Mouse (Mus musculus): ENCODE measurements around the gene Dennd6b.

Gene Dennd6b

DNA sequence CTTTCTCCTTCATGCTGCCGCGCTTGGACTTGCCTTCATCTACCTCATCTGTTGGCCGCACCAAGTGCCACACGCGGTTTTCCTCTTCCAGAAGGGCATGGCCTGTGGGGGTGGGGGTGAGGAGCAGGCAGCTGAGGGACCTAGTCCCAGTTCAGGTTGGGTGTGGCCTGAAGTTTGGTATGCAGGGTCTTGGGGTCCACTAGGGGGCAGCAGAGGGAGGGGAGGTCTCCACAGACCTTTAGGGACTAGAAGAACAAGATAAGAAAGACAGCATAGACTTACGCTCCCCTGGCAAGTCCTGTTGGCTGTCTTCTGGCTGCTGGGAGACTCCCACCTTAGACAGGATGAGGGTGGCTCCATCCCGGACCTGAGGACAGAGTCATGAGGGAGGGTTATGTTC, 38.3 kb downstream of the Dennd6b start:
- peak; percentile 36 for DNase-seq (ENCODE audit: low spot score)

DNA sequence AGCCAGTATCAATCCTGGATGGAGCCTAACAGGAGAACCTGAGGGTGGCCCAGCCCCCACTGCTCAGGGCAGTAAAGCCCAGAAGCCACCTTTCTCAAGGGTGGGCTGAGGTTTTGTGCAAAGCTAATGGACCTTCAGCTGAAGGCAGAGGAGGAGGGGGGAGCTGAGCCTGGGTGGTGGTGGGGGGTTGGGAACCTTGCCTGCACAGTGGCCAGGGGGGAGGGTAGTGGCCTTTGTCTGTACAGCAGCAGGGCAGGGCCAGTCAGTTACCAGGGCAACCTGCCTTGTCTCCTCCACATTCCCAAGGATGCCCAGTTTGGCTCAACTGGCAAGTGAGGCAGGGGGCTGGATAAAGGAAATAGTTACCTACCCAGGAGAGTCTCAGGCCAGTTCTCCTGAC, 44.0 kb downstream of the Dennd6b start:
- DNase-seq (ENCODE audit: low spot score): no peak

DNA sequence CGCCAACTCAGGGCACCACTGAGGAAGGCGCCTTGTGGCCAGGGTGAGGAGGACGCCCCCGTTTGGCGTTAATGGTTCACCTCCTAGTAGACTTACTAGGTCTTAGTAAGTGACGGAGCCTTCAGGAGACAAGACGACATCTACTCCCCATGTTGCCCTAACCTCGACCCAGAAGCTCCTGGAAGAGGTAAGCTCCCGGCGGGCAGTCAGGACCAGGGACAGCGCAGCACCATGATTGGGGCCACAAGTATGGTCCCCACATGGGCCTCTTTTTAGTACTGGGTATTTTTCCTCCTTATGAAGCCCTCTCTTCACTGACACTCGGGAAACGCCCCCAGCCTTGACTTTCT, 46.3 kb downstream of the Dennd6b start:
- DNase-seq (ENCODE audit: low spot score): no peak

DNA sequence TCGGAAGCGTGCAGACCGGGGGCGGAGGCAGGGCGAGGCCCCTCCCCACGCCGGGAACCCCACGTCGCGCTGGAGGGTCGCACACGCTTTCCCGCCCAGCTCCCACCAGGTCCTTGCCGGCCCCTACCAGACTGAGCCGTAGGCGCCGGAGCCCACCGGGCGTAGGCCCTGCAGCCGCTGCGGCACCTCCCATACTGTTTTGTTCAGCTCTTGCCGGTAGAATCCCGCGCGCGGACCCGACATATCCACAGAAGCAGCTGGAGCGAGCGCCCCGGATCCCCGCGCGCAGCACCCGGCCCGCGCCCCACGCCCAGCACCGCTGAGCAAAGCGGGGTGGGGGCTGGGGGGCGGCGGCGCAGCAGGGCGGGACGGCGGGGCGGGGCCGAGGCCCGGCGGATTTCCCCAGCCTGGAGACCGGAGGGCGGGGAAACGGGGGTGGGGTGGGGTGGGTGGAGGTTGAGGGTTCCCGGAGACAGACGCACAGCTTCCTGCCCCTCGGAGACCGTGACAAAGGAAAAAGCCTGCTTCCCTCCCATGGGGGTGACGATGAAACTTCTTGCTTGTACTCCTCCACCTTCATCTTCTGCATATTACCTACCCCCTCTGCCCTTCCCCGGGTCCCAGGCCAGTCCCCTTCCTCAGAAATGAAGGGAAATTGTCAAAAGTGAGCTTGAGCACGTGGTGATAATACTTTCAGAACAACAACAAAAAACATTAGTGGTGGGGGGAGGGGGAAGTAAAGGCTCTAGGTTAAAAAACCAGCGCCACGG, 46.8 kb downstream of the Dennd6b start, which contains the start of gene Mapk11:
Gene Mapk11, minus strand, starts transcription at position 358 of the 770 bp plus-strand sequence.
- DNase-seq (ENCODE audit: low spot score): no peak

DNA sequence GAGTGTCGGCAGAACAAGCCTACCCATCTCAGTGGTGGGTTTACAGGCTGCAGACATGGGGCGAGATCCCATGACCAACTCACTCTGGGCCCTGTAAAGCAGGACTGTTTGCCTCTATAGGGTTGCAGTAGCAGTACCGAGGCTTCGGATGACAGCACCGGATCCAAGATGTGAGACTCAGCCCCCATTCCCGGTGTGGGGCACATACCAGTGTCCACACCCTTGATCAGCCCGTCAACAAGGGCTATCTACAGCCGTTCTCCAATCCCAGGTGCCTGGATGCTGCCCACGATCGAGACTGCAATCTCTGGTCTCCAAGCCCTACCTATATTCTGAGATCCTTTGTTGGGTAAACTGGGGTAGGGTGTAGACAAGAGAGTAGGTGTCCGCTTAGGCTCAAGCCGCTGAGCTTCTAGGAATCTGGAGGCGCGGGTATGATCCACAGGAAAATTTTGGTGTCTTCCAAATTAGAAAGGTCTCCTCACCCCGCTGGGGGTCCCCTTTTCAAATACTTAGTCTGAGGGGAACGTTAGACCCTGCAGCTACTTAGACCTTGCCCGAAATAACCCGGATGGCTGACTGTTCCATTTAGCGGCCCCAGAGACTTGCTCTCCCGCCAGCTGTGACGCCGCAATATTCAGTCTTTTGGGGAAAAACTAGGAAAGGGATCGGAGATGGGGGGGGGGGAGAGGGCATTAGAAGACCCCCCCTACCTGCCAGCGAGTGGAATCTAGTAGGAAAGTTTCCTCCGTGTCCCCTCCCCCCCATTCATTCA, 47.6 kb downstream of the Dennd6b start:
- DNase-seq (ENCODE audit: low spot score): no peak

DNA sequence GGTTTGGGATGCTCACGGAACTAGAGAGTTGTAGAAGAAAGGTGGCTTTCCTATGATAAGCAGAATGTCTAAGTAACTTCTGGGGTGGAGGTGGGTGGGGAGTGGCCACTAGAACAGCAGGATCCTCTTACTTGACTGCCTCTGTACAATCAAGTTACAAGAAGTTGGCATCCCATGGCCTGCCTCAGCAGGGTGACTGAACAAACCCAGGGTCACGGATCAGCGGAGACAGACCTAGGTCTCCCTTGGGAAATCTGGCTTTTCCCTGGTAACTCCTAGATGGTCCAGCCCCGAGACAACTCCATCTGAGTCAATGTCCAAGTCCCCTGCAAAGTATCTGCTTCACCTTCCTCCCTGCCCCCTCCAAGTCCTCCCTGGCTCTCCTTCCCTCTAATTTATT, 48.4 kb downstream of the Dennd6b start:
- no peak for DNase-seq (ENCODE audit: low spot score)

DNA sequence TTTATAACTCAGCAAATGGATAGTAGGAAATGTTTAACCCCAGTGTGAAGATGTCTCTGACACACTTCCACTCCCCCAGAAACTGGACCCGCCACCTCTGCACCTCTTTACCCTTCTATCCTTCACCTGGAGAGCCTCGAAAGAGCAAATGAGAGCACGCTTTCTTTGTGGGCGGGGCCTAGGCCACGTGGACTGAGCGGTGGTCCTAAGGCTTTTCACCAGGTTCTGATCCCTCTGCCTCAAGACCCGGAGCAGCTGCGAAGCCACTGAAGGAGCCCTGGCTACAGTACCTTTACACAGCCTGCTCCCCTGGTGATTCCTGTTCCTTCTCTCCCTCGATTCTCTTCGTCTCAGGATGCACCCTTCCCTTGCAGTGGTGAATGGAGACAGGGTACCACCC, 48.8 kb downstream of the Dennd6b start:
- DNase-seq (ENCODE audit: low spot score): no peak

GRCm38 (mm10) chr15:89147024-89147423, 49.3 kb downstream of the Dennd6b start:
- no peak for DNase-seq (ENCODE audit: low spot score)

- no peak for DNase-seq (ENCODE audit: low spot score)
Observed at GRCm38 (mm10) chr15:89146537-89146936, 49.8 kb downstream of the Dennd6b start.

DNA sequence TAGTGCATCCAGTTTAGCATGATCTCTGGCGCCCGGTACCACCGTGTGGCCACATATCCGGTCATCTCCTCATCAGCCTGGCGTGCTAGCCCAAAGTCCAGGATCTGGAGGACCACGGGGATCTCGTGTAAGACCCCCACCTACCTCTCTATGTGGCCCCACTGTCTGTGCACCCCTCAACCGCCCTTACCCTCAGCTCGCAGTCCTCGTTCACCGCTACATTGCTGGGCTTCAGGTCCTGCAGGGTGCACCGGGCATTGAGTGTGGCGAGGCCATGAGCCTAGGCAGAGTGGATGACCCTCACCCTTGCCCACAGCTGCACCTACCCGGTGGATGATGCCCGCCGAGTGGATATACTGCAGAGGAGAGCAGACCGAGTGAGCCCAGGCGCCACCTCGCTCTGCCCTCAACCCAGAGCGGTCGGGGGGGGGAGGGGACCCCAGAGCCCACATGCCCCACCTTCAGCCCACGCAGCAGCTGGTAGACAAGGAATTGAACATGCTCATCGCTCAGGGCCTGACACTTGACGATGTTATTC, 50.4 kb downstream of the Dennd6b start:
- no peak for DNase-seq (ENCODE audit: low spot score)

- DNase-seq (ENCODE audit: low spot score): no peak
Observed at GRCm38 (mm10) chr15:89144965-89145364, 51.3 kb downstream of the Dennd6b start.

DNA sequence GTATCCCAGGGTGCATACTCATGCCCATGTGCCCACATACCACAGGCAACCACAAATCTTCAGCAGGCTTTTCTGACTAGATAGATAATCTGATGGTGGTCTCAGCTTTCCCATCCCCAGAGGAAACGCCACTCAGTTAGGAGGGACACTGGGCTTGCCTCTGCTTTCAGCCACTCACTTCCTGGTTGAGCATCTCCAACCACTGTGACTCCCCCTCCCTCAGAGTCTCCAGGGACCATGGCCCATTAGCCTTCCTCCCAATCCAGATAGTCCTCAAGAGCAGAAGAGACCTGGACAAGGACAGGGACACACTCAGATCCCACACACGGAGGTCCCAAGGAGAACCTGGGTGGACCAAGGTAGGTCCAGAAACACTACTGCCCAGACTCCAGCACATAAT, 53.2 kb downstream of the Dennd6b start:
- DNase-seq (ENCODE audit: low spot score): no peak

GRCm38 (mm10) chr15:89141905-89142304, 54.4 kb downstream of the Dennd6b start:
- DNase-seq (ENCODE audit: low spot score): no peak

- no peak for DNase-seq (ENCODE audit: low spot score)
Observed at GRCm38 (mm10) chr15:89141443-89141842, 54.9 kb downstream of the Dennd6b start.

DNA sequence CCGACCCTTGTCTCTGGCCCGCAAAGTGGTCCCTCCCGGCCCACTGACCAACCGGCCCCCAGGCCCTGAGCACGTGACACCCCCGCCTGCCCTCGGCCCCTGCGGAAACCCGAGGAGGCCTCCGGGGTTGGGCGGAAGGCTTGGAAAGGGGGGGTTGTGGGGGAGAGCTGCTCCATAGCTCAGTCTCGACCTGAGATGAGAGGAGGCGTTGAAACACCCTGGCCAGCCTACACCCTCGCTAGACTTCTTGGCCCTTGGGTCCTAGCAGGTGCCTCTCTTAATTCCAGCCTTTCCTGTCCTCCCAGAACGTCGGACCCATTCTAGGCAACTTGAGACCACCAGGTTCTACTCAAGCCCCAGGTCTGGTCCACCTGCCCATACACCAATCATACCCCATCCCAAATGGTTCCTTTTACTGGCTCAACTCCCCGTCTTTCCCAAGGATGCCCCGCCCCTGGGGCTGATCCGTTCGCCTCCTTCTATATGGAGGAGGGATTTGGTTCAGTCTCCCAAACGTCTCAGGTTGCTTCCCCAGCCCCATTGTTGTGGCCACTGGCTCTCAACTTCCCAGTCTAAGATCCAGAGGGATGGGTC, 55.5 kb downstream of the Dennd6b start, which contains the start of gene Mapk12:
Gene Mapk12, minus strand, starts transcription at position 45 of the 594 bp plus-strand sequence.
- no peak for DNase-seq (ENCODE audit: low spot score)

DNA sequence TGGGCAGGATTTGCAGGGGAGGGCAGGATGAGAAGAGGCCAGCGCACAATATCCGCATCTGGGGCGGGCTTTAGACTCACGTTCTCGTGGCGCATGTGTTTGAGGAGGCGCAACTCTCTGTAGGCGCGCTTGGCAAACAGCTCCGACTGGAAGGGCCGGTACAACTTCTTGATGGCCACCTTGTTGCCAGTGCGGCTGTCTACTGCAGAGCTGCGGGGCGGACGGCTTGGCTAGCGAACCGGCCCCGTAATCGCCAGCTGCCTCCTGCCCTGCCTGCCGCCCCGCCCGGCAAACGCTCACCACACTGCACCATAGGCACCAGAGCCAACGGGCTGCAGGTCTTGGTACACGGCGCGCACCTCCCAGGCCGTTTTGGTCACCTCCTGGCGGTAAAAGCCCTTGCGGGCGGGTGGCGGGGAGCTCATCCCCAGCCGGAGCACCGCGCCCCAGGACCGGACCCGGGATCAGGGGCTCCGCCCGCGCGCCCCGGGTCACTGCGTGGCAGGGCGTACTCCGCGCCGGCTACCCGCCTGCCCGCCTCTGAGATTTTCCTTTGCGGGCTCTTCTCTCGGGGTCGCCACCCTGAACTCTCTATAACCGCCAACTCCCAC, 56.1 kb downstream of the Dennd6b start:
- DNase-seq (ENCODE audit: low spot score): no peak

DNA sequence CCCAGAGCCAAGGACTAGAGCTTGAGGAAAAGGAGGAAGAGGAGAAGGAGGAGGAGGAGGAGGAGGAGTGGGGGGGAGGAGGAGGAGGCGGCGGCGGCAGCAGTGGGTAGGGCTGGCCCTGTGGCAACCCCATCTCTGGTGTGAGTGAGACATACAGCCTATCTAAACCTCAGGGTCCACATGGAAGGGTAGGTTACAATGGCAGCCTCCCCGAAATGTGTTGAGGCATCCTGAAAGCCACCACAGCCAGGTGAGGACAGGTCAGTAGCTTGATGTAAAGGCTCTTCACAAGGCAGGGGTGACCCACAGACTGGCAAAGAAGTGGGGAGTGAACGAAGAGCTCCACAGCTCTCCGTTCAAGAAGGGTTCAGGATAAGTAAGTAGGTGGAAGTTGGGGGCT, 57.8 kb downstream of the Dennd6b start:
- no peak for DNase-seq (ENCODE audit: low spot score)

GRCm38 (mm10) chr15:89138046-89138405, 58.3 kb downstream of the Dennd6b start:
- no peak for DNase-seq (ENCODE audit: low spot score)

DNA sequence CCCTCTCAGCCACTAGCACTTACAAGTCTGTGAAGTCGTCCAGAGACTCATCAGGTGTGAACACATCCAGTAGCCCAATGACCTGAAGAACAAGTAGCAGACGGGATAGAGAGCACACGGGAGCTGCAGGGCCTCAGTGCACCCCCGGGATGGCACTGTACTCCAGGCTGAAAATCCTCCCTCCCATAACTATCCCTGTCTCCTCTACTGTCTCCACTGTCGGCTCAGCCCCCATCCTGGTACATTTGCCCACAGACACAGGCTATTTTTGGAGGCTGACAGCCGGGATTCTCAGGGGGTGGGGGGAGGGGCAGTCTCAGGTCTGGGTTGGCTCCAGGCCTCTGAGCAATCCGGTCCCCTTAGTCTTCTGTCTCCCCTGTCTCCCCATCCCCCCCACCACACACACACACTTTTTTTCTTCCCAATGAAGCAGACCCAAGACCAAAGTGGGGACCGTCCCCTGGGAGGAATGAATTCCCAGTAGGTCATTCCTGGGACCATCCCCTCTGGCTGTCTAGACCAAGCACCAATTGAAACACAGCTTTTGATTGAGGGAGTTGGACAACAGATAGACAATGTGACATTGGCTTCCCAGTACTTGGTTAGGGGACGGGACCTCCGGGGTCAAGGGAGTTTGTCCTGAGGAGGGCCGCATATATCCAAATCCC, 58.8 kb downstream of the Dennd6b start:
- no peak for DNase-seq (ENCODE audit: low spot score)

- no peak for DNase-seq (ENCODE audit: low spot score)
Observed at GRCm38 (mm10) chr15:89136461-89137155, 59.7 kb downstream of the Dennd6b start.

Measured in spleen, adult 12 weeks (tissue).